Mouse (Mus musculus): ENCODE results near the gene Peg3. TPM values are rescaled to one million over a fixed set of nuclear protein-coding genes. Genes with fewer than 3 reads are reported as not detected.

The Peg3 gene
- polyA plus RNA-seq, 1 experiment, result 1.7 TPM

- Histone ChIP-seq H3K4me3 (ENCODE audit: control insufficient read depth, low read depth, low read length) (no peak overlapping the region), H3K27me3 (ENCODE audit: control insufficient read depth, insufficient read depth, low read length) (no peaks in the 10 kb centered on the region), H3K27ac (ENCODE audit: control insufficient read depth, insufficient read depth, low read depth, low read length) (no peak overlapping the region), H3K4me1 (ENCODE audit: control insufficient read depth, insufficient read depth, low read length) (no peaks in the 10 kb centered on the region), H3K36me3 (ENCODE audit: control insufficient read depth, insufficient read depth, low read length) (no peaks in the 10 kb centered on the region)
- TF ChIP-seq CTCF (IDR thresholded peaks at IDR 0.05; ENCODE audit: control insufficient read depth, insufficient read depth, insufficient replicate concordance, low read depth, low read length) (no peak), POLR2A (IDR thresholded peaks at IDR 0.05; ENCODE audit: control insufficient read depth, low read depth, low read length) (no peak)
Observed at GRCm38 (mm10) chr7:6736060-6736459, 5.8 kb upstream of the Peg3 start.

- peaks cover 9% of the 10 kb centered on the region for H3K4me1 ChIP-seq (ENCODE audit: control insufficient read depth, insufficient read depth, low read length)
- TF ChIP-seq CTCF (IDR thresholded peaks at IDR 0.05; ENCODE audit: control insufficient read depth, insufficient read depth, insufficient replicate concordance, low read depth, low read length) (no peak), POLR2A (IDR thresholded peaks at IDR 0.05; ENCODE audit: control insufficient read depth, low read depth, low read length) (no peak)
- no peak overlapping the region for H3K4me3 ChIP-seq (ENCODE audit: control insufficient read depth, low read depth, low read length)
- no peak overlapping the region for H3K27ac ChIP-seq (ENCODE audit: control insufficient read depth, insufficient read depth, low read depth, low read length)
- no peaks in the 10 kb centered on the region for H3K27me3 ChIP-seq (ENCODE audit: control insufficient read depth, insufficient read depth, low read length)
- H3K36me3 ChIP-seq (ENCODE audit: control insufficient read depth, insufficient read depth, low read length), result no peaks in the 10 kb centered on the region
Observed at GRCm38 (mm10) chr7:6731930-6732329, 1.7 kb upstream of the Peg3 start.

GRCm38 (mm10) chr7:6731373-6731772 lies 1.1 kb upstream of the Peg3 start:
- TF ChIP-seq CTCF (IDR thresholded peaks at IDR 0.05; ENCODE audit: control insufficient read depth, insufficient read depth, insufficient replicate concordance, low read depth, low read length) (no peak), POLR2A (IDR thresholded peaks at IDR 0.05; ENCODE audit: control insufficient read depth, low read depth, low read length) (no peak)
- H3K36me3 ChIP-seq (ENCODE audit: control insufficient read depth, insufficient read depth, low read length), result no peaks in the 10 kb centered on the region
- no peaks in the 10 kb centered on the region for H3K27me3 ChIP-seq (ENCODE audit: control insufficient read depth, insufficient read depth, low read length)
- no peak overlapping the region for H3K4me3 ChIP-seq (ENCODE audit: control insufficient read depth, low read depth, low read length)
- H3K4me1 ChIP-seq (ENCODE audit: control insufficient read depth, insufficient read depth, low read length), result peaks cover 9% of the 10 kb centered on the region
- H3K27ac ChIP-seq (ENCODE audit: control insufficient read depth, insufficient read depth, low read depth, low read length), result no peak overlapping the region

GRCm38 (mm10) chr7:6730801-6731200 lies 570 bp upstream of the Peg3 start:
- no peak for TF ChIP-seq CTCF (IDR thresholded peaks at IDR 0.05; ENCODE audit: control insufficient read depth, insufficient read depth, insufficient replicate concordance, low read depth, low read length)
- no peak for TF ChIP-seq POLR2A (IDR thresholded peaks at IDR 0.05; ENCODE audit: control insufficient read depth, low read depth, low read length)

GRCm38 (mm10) chr7:6729061-6729817 lies 992 bp downstream of the Peg3 start:
- H3K27ac ChIP-seq (ENCODE audit: control insufficient read depth, insufficient read depth, low read depth, low read length), result peak overlapping the region; percentile 75
- no peak for TF ChIP-seq CTCF (IDR thresholded peaks at IDR 0.05; ENCODE audit: control insufficient read depth, insufficient read depth, insufficient replicate concordance, low read depth, low read length)
- TF ChIP-seq POLR2A (IDR thresholded peaks at IDR 0.05; ENCODE audit: control insufficient read depth, low read depth, low read length), result no peak; the same call in 1 of the 2 replicates
- H3K4me1 ChIP-seq (ENCODE audit: control insufficient read depth, insufficient read depth, low read length), result peaks cover 9% of the 10 kb centered on the region
- H3K36me3 ChIP-seq (ENCODE audit: control insufficient read depth, insufficient read depth, low read length), result no peaks in the 10 kb centered on the region
- peak overlapping the region; percentile 87 for H3K4me3 ChIP-seq (ENCODE audit: control insufficient read depth, low read depth, low read length)
- no peaks in the 10 kb centered on the region for H3K27me3 ChIP-seq (ENCODE audit: control insufficient read depth, insufficient read depth, low read length)

More at GRCm38 (mm10) chr7:6730801-6731200, 570 bp upstream of the Peg3 start:
- no peak overlapping the region; the same call in none of the 2 replicates for H3K4me3 ChIP-seq (ENCODE audit: control insufficient read depth, low read depth, low read length)
- no peak overlapping the region for H3K27ac ChIP-seq (ENCODE audit: control insufficient read depth, insufficient read depth, low read depth, low read length)
- no peaks in the 10 kb centered on the region for H3K36me3 ChIP-seq (ENCODE audit: control insufficient read depth, insufficient read depth, low read length)
- H3K4me1 ChIP-seq (ENCODE audit: control insufficient read depth, insufficient read depth, low read length), result peaks cover 9% of the 10 kb centered on the region
- no peaks in the 10 kb centered on the region for H3K27me3 ChIP-seq (ENCODE audit: control insufficient read depth, insufficient read depth, low read length)

GRCm38 (mm10) chr7:6728263-6728931 lies 1.8 kb downstream of the Peg3 start:
- TF ChIP-seq POLR2A (IDR thresholded peaks at IDR 0.05; ENCODE audit: control insufficient read depth, low read depth, low read length) (no peak), CTCF (IDR thresholded peaks at IDR 0.05; ENCODE audit: control insufficient read depth, insufficient read depth, insufficient replicate concordance, low read depth, low read length) (no peak)
- no peaks in the 10 kb centered on the region for H3K27me3 ChIP-seq (ENCODE audit: control insufficient read depth, insufficient read depth, low read length)
- H3K4me1 ChIP-seq (ENCODE audit: control insufficient read depth, insufficient read depth, low read length), result peaks cover 9% of the 10 kb centered on the region
- H3K36me3 ChIP-seq (ENCODE audit: control insufficient read depth, insufficient read depth, low read length), result no peaks in the 10 kb centered on the region
- peak overlapping the region; percentile 87 for H3K4me3 ChIP-seq (ENCODE audit: control insufficient read depth, low read depth, low read length)
- H3K27ac ChIP-seq (ENCODE audit: control insufficient read depth, insufficient read depth, low read depth, low read length), result peak overlapping the region; percentile 76

GRCm38 (mm10) chr7:6727351-6728121 lies 2.7 kb downstream of the Peg3 start:
- Histone ChIP-seq H3K36me3 (ENCODE audit: control insufficient read depth, insufficient read depth, low read length) (no peaks in the 10 kb centered on the region), H3K27me3 (ENCODE audit: control insufficient read depth, insufficient read depth, low read length) (no peaks in the 10 kb centered on the region), H3K27ac (ENCODE audit: control insufficient read depth, insufficient read depth, low read depth, low read length) (peak overlapping the region; percentile 76), H3K4me3 (ENCODE audit: control insufficient read depth, low read depth, low read length) (peak overlapping the region; percentile 64), H3K4me1 (ENCODE audit: control insufficient read depth, insufficient read depth, low read length) (peaks cover 9% of the 10 kb centered on the region)
- TF ChIP-seq CTCF (IDR thresholded peaks at IDR 0.05; ENCODE audit: control insufficient read depth, insufficient read depth, insufficient replicate concordance, low read depth, low read length) (peak; percentile 28; the same call in 1 of the 2 replicates), POLR2A (IDR thresholded peaks at IDR 0.05; ENCODE audit: control insufficient read depth, low read depth, low read length) (no peak)

All from testis, adult 2 months (tissue).